Mouse (Mus musculus) heart, embryonic 16.5 days (tissue): ENCODE data around the gene Gbx2. TPM values are rescaled to one million over a fixed set of nuclear protein-coding genes. Genes with fewer than 3 reads are reported as not detected.

ENCODE experiments used
- ATAC-seq: fragments of 200-750 bp; cut with Nextera tagmentation; replicated peaks from 2 replicates; pipeline ENCODE4 v1.8.0; 2017; ENCODE audit warnings: moderate number of reproducible peaks; ENCODE audit not compliant: insufficient read depth, low FRiP score; ENCODE audit errors: extremely low read depth
- H3K27ac ChIP-seq: fragments of 300-500 bp; sonication (generic); 2 replicates; pipeline ENCODE4 v1.5.1; 2014; ENCODE audit warnings: mild to moderate bottlenecking, low read length, control low read depth, moderate library complexity
- H3K27me3 ChIP-seq: fragments of 300-500 bp; sonication (generic); 2 replicates; pipeline ENCODE4 v1.6.1; 2014; ENCODE audit warnings: low read length, mixed read lengths; ENCODE audit not compliant: control insufficient read depth, insufficient read depth
- H3K36me3 ChIP-seq: fragments of 300-500 bp; sonication (generic); 2 replicates; pipeline ENCODE4 v1.6.1; 2014; ENCODE audit not compliant: control insufficient read depth, insufficient read depth
- H3K4me1 ChIP-seq: fragments of 300-500 bp; sonication (generic); 2 replicates; pipeline ENCODE4 v1.6.1; 2014; ENCODE audit warnings: low read length, mixed read lengths; ENCODE audit not compliant: control insufficient read depth, insufficient read depth
- H3K4me2 ChIP-seq: fragments of 300-500 bp; sonication (generic); 2 replicates; pipeline ENCODE4 v1.6.1; 2014; ENCODE audit warnings: low read depth, mild to moderate bottlenecking, control low read depth, low read length
- H3K4me3 ChIP-seq: fragments of 300-500 bp; sonication (generic); 2 replicates; pipeline ENCODE4 v1.5.1; 2014; ENCODE audit warnings: mild to moderate bottlenecking, control low read depth, low read length
- H3K9ac ChIP-seq: fragments of 300-500 bp; sonication (generic); 2 replicates; pipeline ENCODE4 v1.6.1; 2014; ENCODE audit warnings: low read length, control low read depth
- H3K9me3 ChIP-seq: fragments of 300-500 bp; sonication (generic); replicated peaks from 2 replicates; pipeline ENCODE4 v1.6.1; 2016; ENCODE audit warnings: low read length; ENCODE audit not compliant: control insufficient read depth
- WGBS: fragments of 180-500 bp; shearing (Covaris S2); extraction: QIAGEN DNeasy Blood & Tissue Kit; methylation state at CpG from one replicate; pipeline ENCODE4 v1.1.7; 2014; 5-methylcytosine and 5-hydroxymethylcytosine counted together
- polyA plus RNA-seq: library from polyadenylated mRNA; unstranded; fragments of >200 nt; fragmentation: Nextera tagmentation; extraction: Ambion mirVana; gene quantifications from 2 replicates; pipeline ENCODE4 v1.2.1, GENCODE M21; 2015

The Gbx2 gene
- polyA plus RNA-seq, 1 experiment from 2014 or later, result not detected

DNA sequence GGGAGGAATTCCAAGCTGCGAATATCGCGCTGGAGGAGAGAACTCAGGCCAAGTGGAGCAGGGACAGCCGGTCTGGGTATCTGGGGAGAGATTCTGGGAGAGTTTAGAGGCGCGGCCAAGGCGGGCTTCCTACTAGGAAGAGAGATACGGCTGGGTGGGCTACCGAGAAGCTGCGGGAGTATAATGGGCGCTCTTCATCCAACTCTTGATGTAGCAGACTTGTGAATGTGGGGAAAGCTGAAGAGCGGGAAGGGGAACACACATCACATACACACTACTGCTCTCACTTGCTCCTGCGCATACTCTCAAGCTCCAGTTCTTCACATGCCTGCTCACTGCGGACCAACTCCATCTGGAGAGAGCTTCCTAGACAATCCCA lies 7.3 kb downstream of the Gbx2 start:
- peaks cover 96% of the 10 kb centered on the region for H3K27me3 ChIP-seq
- no peaks in the 10 kb centered on the region for H3K36me3 ChIP-seq
- H3K9me3 ChIP-seq, result no peaks in the 10 kb centered on the region; the same call in 1 of the 2 replicates
- H3K4me2 ChIP-seq, result peak overlapping the region; percentile 47; the same call in 1 of the 2 replicates
- peak overlapping the region; percentile 23 for H3K4me3 ChIP-seq
- ATAC-seq, result no peak
- WGBS, result 6% methylated on average over 14 of the region's 14 CpGs
- peaks cover 14% of the 10 kb centered on the region for H3K4me1 ChIP-seq
- H3K27ac ChIP-seq, result no peak overlapping the region
- no peak overlapping the region for H3K9ac ChIP-seq

GRCm38 (mm10) chr1:89922883-89923641 lies 7.9 kb downstream of the Gbx2 start:
- Histone ChIP-seq H3K4me3 (peak overlapping the region; percentile 35), H3K27me3 (peaks cover 96% of the 10 kb centered on the region), H3K4me1 (peaks cover 14% of the 10 kb centered on the region), H3K9ac (no peak overlapping the region), H3K36me3 (no peaks in the 10 kb centered on the region), H3K27ac (no peak overlapping the region), H3K4me2 (peak overlapping the region; percentile 47), H3K9me3 (no peaks in the 10 kb centered on the region; the same call in 1 of the 2 replicates)
- ATAC-seq, result no peak
- under 1% methylated on average over 38 of the region's 41 CpGs for WGBS

DNA sequence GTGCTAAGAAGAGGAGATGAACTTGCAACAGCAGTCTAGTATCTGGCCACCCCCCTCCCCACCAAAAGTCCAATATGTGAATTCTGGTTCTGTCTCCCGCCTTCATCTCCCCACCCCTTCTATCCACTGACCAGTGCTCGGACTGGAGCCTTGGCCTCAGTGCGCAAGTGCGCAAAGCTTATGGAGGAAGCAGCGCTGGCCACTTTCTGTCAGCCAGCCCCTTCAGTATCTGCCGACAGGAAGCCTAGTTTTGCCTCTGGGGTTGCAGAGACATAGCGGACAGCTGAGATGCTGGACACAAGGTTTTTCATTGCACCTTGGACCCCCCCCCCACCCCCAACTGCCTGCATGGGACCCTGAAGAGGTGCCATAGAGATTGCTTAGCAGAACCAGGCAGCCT lies 8.7 kb downstream of the Gbx2 start:
- peaks cover 10% of the 10 kb centered on the region for H3K4me1 ChIP-seq
- H3K4me2 ChIP-seq, result no peak overlapping the region
- H3K4me3 ChIP-seq, result no peak overlapping the region
- 2% methylated on average over 7 of the region's 7 CpGs for WGBS
- H3K36me3 ChIP-seq, result no peaks in the 10 kb centered on the region
- H3K27me3 ChIP-seq, result peaks cover 95% of the 10 kb centered on the region
- no peaks in the 10 kb centered on the region; the same call in 1 of the 2 replicates for H3K9me3 ChIP-seq
- H3K9ac ChIP-seq, result no peak overlapping the region
- no peak for ATAC-seq
- no peak overlapping the region for H3K27ac ChIP-seq

DNA sequence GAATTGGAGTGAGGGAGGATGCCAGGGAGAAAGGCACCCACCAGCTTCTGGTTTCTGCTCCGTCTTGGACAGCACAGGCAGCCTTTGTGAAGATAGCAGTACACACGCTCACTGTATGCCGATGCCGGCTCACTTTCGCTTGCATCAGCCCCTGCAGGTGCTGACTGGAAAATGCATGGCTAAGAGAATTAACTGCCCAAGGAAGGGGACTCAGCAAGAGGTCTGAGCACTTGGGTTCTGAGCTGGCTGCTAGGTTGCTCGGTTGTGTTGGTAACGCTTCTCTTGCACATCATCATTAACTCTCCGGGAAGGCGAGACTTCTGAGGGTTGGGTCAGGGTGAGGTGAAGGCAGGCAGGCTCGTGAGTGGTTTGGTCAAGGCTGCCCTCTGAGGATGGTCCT lies 9.2 kb downstream of the Gbx2 start:
- Histone ChIP-seq H3K27ac (no peak overlapping the region), H3K4me1 (peaks cover 8% of the 10 kb centered on the region), H3K36me3 (no peaks in the 10 kb centered on the region), H3K9ac (no peak overlapping the region), H3K4me3 (peak overlapping the region; percentile 14; the same call in 1 of the 2 replicates), H3K9me3 (no peaks in the 10 kb centered on the region; the same call in 1 of the 2 replicates), H3K27me3 (peaks cover 91% of the 10 kb centered on the region), H3K4me2 (no peak overlapping the region)
- no peak for ATAC-seq
- WGBS, result 2% methylated on average over 10 of the region's 10 CpGs

DNA sequence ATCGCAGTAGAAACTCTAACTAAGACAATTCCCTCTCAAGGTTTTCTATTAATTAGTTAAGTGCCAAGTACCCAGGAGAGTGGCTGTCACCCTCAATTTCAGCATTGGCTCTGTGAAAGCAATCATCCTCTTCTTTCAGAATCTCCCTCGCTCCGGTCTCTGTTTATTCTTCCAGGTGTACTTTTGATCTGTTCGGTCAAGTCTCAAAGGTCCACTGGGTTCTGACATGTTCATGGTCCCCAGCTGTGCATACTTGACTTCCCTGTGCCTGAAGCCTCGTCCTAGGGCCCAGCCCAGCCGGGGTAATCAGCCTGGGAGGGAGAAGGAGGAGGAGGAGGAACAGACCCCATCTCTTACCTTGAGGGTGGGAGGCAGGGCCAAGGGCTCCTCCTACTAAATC lies 11.8 kb downstream of the Gbx2 start:
- Histone ChIP-seq H3K4me3 (no peak overlapping the region), H3K9ac (no peak overlapping the region), H3K4me1 (peaks cover 8% of the 10 kb centered on the region), H3K9me3 (no peaks in the 10 kb centered on the region; the same call in 1 of the 2 replicates), H3K36me3 (no peaks in the 10 kb centered on the region), H3K27me3 (peaks cover 65% of the 10 kb centered on the region), H3K27ac (no peak overlapping the region), H3K4me2 (no peak overlapping the region)
- WGBS, result 71% methylated on average over 6 of the region's 6 CpGs
- ATAC-seq, result no peak

GRCm38 (mm10) chr1:89918111-89918510 lies 12.9 kb downstream of the Gbx2 start:
- ATAC-seq, result no peak
- H3K9ac ChIP-seq, result no peak overlapping the region
- H3K4me1 ChIP-seq, result peaks cover 5% of the 10 kb centered on the region
- no peaks in the 10 kb centered on the region for H3K36me3 ChIP-seq
- 22% methylated on average over 18 of the region's 18 CpGs for WGBS
- H3K27me3 ChIP-seq, result peaks cover 54% of the 10 kb centered on the region
- no peaks in the 10 kb centered on the region; the same call in 1 of the 2 replicates for H3K9me3 ChIP-seq
- no peak overlapping the region for H3K4me2 ChIP-seq
- no peak overlapping the region for H3K4me3 ChIP-seq
- H3K27ac ChIP-seq, result no peak overlapping the region

GRCm38 (mm10) chr1:89913611-89914010 lies 17.4 kb downstream of the Gbx2 start:
- Histone ChIP-seq H3K4me1 (no peaks in the 10 kb centered on the region), H3K27me3 (peaks cover 12% of the 10 kb centered on the region), H3K4me2 (no peak overlapping the region), H3K9ac (no peak overlapping the region), H3K27ac (no peak overlapping the region), H3K9me3 (no peaks in the 10 kb centered on the region; the same call in 1 of the 2 replicates), H3K36me3 (no peaks in the 10 kb centered on the region), H3K4me3 (no peak overlapping the region)
- WGBS, result 70% methylated on average over 4 of the region's 4 CpGs
- no peak for ATAC-seq

DNA sequence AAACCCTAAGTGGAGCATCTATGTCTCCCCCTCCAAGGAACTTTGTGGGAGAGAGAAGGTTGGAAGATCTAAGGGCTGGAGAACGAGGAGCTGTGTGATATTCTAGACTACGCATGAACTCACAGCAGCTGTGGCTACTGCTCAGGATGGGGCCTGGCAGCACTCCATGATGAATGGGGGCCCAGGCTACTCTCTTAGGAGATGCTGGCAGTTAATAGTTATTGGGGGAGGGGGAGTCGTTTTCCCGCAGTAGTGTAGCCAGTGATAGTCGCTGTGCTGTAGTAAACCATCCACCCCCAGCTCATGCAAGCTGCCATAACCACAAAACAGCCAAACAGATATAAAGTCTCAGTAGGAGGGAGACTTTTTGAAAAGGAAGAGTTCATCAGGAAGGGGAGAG lies 18.6 kb downstream of the Gbx2 start:
- H3K27me3 ChIP-seq, result peaks cover under 1% of the 10 kb centered on the region
- ATAC-seq, result no peak

GRCm38 (mm10) chr1:89909796-89910195 lies 21.2 kb downstream of the Gbx2 start:
- ATAC-seq, result no peak
- peaks cover 6% of the 10 kb centered on the region; the same call in 1 of the 2 replicates for H3K9me3 ChIP-seq
- no peak overlapping the region for H3K27ac ChIP-seq
- no peaks in the 10 kb centered on the region for H3K36me3 ChIP-seq
- no peak overlapping the region for H3K9ac ChIP-seq
- no peaks in the 10 kb centered on the region for H3K4me1 ChIP-seq
- no peak overlapping the region for H3K4me2 ChIP-seq
- 86% methylated on average over 8 of the region's 8 CpGs for WGBS
- H3K4me3 ChIP-seq, result no peak overlapping the region
- H3K27me3 ChIP-seq, result no peaks in the 10 kb centered on the region; the same call in 1 of the 2 replicates

More for the DNA sequence above, 18.6 kb downstream of the Gbx2 start:
- Histone ChIP-seq H3K9ac (no peak overlapping the region), H3K36me3 (no peaks in the 10 kb centered on the region), H3K9me3 (no peaks in the 10 kb centered on the region), H3K4me2 (no peak overlapping the region), H3K4me1 (no peaks in the 10 kb centered on the region), H3K4me3 (no peak overlapping the region), H3K27ac (no peak overlapping the region)
- 54% methylated on average over 5 of the region's 5 CpGs for WGBS
